Mouse (Mus musculus) limb, embryonic 12.5 days (tissue): ENCODE data around the gene Samsn1. TPM values are rescaled to one million over a fixed set of nuclear protein-coding genes. Genes with fewer than 3 reads are reported as not detected.

Experiments
- ATAC-seq: fragments of 200-750 bp; cut with Nextera tagmentation; 2 replicates; pipeline ENCODE4 v1.8.0; 2017; ENCODE audit warnings: low read depth, moderate TSS enrichment; ENCODE audit not compliant: insufficient number of reproducible peaks, insufficient read depth, low FRiP score, low TSS enrichment
- H3K27ac ChIP-seq: fragments of 300-500 bp; sonication (generic); 2 replicates; pipeline ENCODE4 v1.5.1; 2016; ENCODE audit warnings: mild to moderate bottlenecking, moderate library complexity
- H3K27me3 ChIP-seq: fragments of 300-500 bp; sonication (generic); 2 replicates; pipeline ENCODE4 v1.6.1; 2016; ENCODE audit warnings: mild to moderate bottlenecking, moderate library complexity
- H3K36me3 ChIP-seq: fragments of 300-500 bp; sonication (generic); 2 replicates; pipeline ENCODE4 v1.6.1; 2016; ENCODE audit warnings: mild to moderate bottlenecking, moderate library complexity
- H3K4me1 ChIP-seq: fragments of 300-500 bp; sonication (generic); replicated peaks from 2 replicates; pipeline ENCODE4 v1.6.1; 2016
- H3K4me2 ChIP-seq: fragments of 300-500 bp; sonication (generic); 2 replicates; pipeline ENCODE4 v1.6.1; 2016; ENCODE audit warnings: mild to moderate bottlenecking, moderate library complexity
- H3K4me3 ChIP-seq: fragments of 300-500 bp; sonication (generic); replicated peaks from 2 replicates; pipeline ENCODE4 v1.5.1; 2016; ENCODE audit warnings: mild to moderate bottlenecking
- H3K9ac ChIP-seq: fragments of 300-500 bp; sonication (generic); replicated peaks from 2 replicates; pipeline ENCODE4 v1.6.1; 2016; ENCODE audit warnings: mild to moderate bottlenecking, moderate library complexity
- H3K9me3 ChIP-seq: fragments of 300-500 bp; sonication (generic); 2 replicates; pipeline ENCODE4 v1.6.1; 2016; ENCODE audit warnings: mild to moderate bottlenecking, moderate library complexity
- WGBS: fragments of 180-500 bp; shearing (Covaris S2); methylation state at CpG from one replicate; pipeline ENCODE4 v1.1.7; 2016; 5-methylcytosine and 5-hydroxymethylcytosine counted together
- polyA plus RNA-seq: library from polyadenylated mRNA; unstranded; fragments of >200 nt; fragmentation: Nextera tagmentation; extraction: Ambion mirVana; gene quantifications from 2 replicates; pipeline ENCODE4 v1.2.1, GENCODE M21; 2016

Gene Samsn1
- polyA plus RNA-seq: 1.6 and 1.9 TPM in 2 replicates

DNA sequence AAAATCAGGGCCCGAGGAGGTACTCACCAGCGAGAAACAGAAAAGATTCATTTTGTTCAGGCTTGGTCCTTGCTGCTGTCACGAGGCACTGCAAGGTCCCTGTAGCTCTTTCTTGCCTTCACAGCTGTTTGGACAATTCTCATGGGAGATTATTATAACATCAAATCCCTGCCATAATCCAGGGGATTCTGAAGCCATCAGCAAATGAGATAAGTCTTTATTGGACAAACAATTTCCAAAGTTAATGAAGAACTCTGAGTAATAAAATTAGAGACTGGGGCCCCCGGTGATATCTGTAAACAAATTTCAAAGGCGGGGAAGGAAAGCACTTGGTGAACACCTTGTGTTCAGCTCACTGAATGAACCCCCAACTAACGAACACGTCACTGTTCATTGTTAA lies at the start of gene Samsn1:
Gene Samsn1 (minus strand): TSS at position 101 of the 400 bp plus-strand sequence.
- 62% methylated on average over 7 of the region's 7 CpGs for WGBS
- H3K4me3 ChIP-seq: no peak within 1 kb of the TSS
- H3K27me3 ChIP-seq: no peaks in the 10 kb centered on the region
- H3K27ac ChIP-seq: no peak within 1 kb of the TSS
- H3K36me3 ChIP-seq: no peaks in the 10 kb centered on the region
- no peak for ATAC-seq
- no peak within 1 kb of the TSS for H3K9ac ChIP-seq
- H3K4me2 ChIP-seq: no peak within 1 kb of the TSS
- H3K9me3 ChIP-seq: no peaks in the 10 kb centered on the region
- H3K4me1 ChIP-seq: no peaks in the 10 kb centered on the region

DNA sequence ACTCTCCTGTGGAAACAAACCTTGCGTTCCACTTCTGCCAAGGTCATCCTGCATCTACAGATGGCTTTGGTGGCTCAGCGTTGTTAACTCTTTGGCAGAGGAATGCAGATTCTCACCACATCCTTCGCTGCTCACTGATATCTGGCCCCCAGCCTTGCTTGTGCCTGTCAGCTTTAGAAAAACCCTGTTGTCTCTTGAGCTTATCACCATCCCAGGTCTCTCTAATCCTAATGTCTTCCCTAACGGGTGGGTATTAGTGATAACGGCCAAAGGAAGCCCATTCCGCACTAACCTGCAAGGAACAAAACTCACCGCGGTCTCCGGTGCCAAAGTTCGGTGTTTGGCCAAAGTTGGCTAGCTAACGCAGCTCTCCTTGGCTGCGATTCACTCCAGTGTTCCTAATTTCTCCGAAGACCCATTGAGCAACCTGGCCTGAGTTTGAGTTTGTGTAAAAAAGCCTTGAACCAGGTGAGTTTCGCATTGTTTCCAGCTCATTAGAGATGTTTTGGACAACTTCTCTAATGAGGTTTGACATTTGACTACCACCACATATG lies 44.1 kb upstream of the Samsn1 start:
- Histone ChIP-seq H3K27me3 (no peaks in the 10 kb centered on the region), H3K4me2 (no peak overlapping the region), H3K27ac (no peak overlapping the region), H3K4me3 (no peak overlapping the region), H3K9ac (no peak overlapping the region), H3K9me3 (0 out of 2 replicates have a peak, but pooled peaks cover 3% of the 10 kb centered on the region), H3K4me1 (no peaks in the 10 kb centered on the region), H3K36me3 (no peaks in the 10 kb centered on the region)
- ATAC-seq: no peak
- WGBS: 94% methylated on average over 14 of the region's 14 CpGs

DNA sequence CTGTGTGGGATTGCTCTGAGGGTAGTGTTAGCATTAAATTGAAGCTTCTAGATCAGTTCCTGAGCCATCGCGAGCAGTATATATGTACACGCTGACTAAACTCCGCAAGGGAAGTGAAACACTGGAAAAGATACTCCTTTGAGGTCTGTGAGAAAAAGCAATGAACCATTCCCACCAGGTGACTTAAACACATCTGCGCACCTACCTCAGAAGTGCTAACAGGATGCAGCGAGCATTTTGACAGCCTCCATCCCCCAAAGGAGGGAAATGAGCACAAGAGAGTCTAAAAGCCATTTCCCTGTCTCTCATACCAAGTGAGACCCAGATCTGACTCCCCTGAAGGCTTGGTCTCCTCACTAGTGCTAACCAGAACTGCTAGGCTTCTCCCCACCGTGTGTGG lies 32.9 kb upstream of the Samsn1 start:
- no peaks in the 10 kb centered on the region for H3K36me3 ChIP-seq
- no peak overlapping the region for H3K27ac ChIP-seq
- H3K4me3 ChIP-seq: no peak overlapping the region
- H3K9me3 ChIP-seq: 0 out of 2 replicates have a peak, but pooled peaks cover 3% of the 10 kb centered on the region
- ATAC-seq: no peak
- H3K9ac ChIP-seq: no peak overlapping the region
- WGBS: 96% methylated on average over 7 of the region's 7 CpGs
- H3K27me3 ChIP-seq: no peaks in the 10 kb centered on the region
- no peak overlapping the region for H3K4me2 ChIP-seq
- peaks cover 7% of the 10 kb centered on the region; the same call in 1 of the 2 replicates for H3K4me1 ChIP-seq

DNA sequence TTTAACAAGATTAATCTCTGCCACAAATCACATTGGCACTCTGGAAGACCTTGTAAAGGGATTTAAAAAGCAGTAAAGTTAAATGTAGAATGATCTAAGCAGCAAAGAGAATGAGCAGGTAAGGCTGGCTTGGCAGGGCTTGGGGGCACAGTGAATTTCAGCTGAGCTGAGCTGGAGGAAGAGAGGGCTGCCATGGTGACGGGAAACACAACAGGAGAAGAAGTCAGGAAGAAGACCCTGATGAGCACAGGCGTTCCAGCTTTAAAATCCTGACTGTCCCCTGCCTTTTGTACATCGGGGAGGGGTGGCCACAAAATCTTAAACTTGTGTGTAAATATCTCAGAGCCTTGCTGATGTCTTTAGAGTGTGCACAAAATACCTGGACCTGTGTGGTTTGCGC lies 32.0 kb upstream of the Samsn1 start:
- Histone ChIP-seq H3K27ac (no peak overlapping the region), H3K27me3 (no peaks in the 10 kb centered on the region), H3K9ac (no peak overlapping the region), H3K36me3 (no peaks in the 10 kb centered on the region), H3K4me2 (no peak overlapping the region), H3K4me1 (peaks cover 7% of the 10 kb centered on the region; the same call in 1 of the 2 replicates), H3K9me3 (0 out of 2 replicates have a peak, but pooled peaks cover 3% of the 10 kb centered on the region), H3K4me3 (no peak overlapping the region)
- no peak for ATAC-seq
- WGBS: 70% methylated on average over 4 of the region's 4 CpGs

DNA sequence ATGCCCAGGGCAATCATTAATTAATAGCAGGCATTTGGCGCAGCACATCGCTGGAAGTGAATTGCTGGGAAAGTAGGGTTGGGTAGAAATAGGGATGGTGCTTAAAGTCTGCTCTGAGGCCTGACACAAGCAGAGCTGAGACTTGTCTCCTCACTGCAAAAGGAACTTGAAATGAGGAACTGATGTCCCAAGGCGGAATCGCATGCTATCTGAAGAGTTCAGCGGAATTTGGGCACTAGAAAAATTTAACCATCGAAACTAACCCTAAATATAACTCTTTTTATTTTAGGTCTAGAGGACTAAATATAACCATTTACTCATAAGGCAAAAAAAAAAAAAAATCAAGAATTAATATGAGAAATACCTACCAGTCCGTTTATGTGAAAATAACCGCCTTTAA lies 31.5 kb upstream of the Samsn1 start:
- Histone ChIP-seq H3K4me1 (peaks cover 7% of the 10 kb centered on the region; the same call in 1 of the 2 replicates), H3K27me3 (no peaks in the 10 kb centered on the region), H3K4me3 (no peak overlapping the region), H3K36me3 (no peaks in the 10 kb centered on the region), H3K9ac (no peak overlapping the region), H3K4me2 (no peak overlapping the region), H3K9me3 (0 out of 2 replicates have a peak, but pooled peaks cover 3% of the 10 kb centered on the region), H3K27ac (no peak overlapping the region)
- 74% methylated on average over 8 of the region's 8 CpGs for WGBS
- ATAC-seq: no peak

DNA sequence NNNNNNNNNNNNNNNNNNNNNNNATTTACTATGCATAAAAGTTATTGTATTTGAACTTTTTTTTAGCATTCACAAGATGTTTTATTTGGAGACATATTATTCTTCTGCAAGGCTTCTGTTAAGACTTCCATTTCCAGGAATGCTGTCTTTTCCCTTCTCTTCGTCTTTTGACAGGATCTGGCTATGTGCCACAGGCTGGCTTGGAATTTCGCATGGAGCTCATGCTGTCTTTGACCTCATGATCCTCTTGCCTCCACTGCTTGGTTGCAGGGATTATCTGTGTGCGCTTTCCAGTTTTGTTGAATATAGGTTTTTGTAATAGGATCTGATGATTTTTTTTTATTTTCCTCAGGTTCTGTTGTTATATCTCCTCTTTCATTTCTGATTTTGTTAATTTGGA lies 25.0 kb upstream of the Samsn1 start:
- Histone ChIP-seq H3K27me3 (no peaks in the 10 kb centered on the region), H3K4me3 (no peak overlapping the region), H3K27ac (no peak overlapping the region), H3K9me3 (no peaks in the 10 kb centered on the region), H3K4me1 (no peaks in the 10 kb centered on the region), H3K4me2 (no peak overlapping the region), H3K9ac (no peak overlapping the region), H3K36me3 (no peaks in the 10 kb centered on the region)
- 83% methylated on average over 3 of the region's 3 CpGs for WGBS
- no peak for ATAC-seq

DNA sequence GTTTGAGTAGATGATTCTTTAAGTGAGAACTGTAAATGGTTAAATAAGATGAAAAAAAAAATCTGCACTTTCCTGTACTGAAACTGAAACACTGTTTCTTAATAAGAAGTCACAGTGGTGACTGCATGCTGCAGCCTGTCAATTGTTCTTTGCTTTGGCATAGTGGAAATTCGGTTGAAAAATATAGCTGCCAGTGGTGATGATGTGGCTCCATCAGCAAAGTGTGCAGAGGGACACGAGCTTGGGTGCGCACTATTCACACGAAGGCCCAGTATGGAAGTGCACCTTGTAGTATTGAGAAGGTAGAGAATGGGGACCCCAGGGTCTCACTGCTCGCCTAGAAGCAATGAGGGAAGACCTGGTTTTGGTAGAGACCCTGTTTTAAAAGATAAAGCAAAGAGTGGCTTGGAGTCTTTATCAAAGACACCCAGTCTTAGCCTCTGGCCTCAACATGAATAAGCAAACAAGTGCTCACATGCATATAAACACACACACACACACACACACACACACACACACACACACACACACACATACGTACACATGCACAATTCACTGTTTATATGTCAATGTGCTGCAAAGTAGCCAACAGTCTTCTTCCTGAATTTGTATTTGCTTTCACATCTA lies 18.4 kb upstream of the Samsn1 start:
- H3K9ac ChIP-seq: no peak overlapping the region
- H3K27ac ChIP-seq: no peak overlapping the region
- no peaks in the 10 kb centered on the region for H3K36me3 ChIP-seq
- H3K9me3 ChIP-seq: no peaks in the 10 kb centered on the region
- H3K4me3 ChIP-seq: no peak overlapping the region
- no peaks in the 10 kb centered on the region for H3K4me1 ChIP-seq
- H3K27me3 ChIP-seq: no peaks in the 10 kb centered on the region
- no peak for ATAC-seq
- 81% methylated on average over 6 of the region's 6 CpGs for WGBS
- no peak overlapping the region for H3K4me2 ChIP-seq

DNA sequence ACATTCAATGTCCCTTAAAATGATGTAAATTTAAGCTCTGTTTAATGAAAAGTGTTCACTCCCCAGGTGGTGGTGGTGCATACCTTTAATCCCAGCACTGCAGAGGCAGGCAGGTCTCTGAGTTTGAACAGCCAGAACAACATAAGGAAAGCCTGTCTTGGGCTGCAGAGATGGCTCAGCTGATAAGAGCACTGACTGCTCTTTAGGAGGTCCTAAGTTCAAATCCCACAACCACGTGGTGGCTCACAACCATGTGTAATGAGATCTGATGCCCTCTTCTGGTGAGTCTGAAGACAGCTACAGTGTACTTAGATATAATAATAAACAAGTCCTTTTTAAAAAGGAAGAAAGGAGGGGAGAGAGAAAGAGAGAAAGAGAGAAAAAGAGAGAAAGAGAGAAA lies 2.9 kb downstream of the Samsn1 start:
- H3K4me1 ChIP-seq: no peaks in the 10 kb centered on the region
- ATAC-seq: no peak
- H3K27me3 ChIP-seq: no peaks in the 10 kb centered on the region
- WGBS: 52% methylated on average over 1 of the region's 1 CpGs
- no peak overlapping the region for H3K4me2 ChIP-seq
- H3K9me3 ChIP-seq: no peaks in the 10 kb centered on the region
- no peak overlapping the region for H3K9ac ChIP-seq
- H3K4me3 ChIP-seq: no peak overlapping the region
- no peak overlapping the region for H3K27ac ChIP-seq
- H3K36me3 ChIP-seq: no peaks in the 10 kb centered on the region

DNA sequence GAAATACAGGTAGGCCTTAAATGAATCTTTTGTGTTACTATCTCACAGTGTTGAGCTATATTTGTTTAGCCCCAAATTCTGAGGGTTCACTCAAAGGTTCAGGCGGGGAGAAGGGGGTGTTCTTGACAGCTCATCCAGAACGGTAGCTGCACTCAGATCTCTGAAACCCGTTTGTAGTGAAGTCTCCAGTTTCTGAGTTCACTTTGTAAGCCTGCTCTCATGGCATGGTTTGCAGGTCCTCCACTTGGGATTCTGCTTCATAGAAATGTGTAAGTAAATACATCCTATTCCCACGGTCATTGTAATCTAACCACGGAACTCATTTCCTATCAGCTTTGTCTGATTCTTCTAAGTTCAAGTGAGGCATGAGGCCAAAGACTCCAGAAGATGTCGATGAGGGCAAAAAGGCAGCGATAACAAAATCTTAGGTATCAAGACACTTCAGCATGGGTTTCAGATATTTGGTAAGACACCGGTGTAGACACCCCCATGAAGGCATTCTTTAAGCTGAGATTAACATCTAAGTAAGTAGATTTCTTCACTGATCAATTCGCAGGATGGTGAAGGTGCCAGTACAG lies 18.2 kb downstream of the Samsn1 start:
- 91% methylated on average over 9 of the region's 9 CpGs for WGBS
- H3K4me2 ChIP-seq: no peak overlapping the region
- H3K27ac ChIP-seq: no peak overlapping the region
- H3K27me3 ChIP-seq: no peaks in the 10 kb centered on the region
- H3K36me3 ChIP-seq: no peaks in the 10 kb centered on the region
- no peak overlapping the region for H3K9ac ChIP-seq
- H3K4me3 ChIP-seq: no peak overlapping the region
- no peaks in the 10 kb centered on the region for H3K4me1 ChIP-seq
- no peak for ATAC-seq
- H3K9me3 ChIP-seq: no peaks in the 10 kb centered on the region

DNA sequence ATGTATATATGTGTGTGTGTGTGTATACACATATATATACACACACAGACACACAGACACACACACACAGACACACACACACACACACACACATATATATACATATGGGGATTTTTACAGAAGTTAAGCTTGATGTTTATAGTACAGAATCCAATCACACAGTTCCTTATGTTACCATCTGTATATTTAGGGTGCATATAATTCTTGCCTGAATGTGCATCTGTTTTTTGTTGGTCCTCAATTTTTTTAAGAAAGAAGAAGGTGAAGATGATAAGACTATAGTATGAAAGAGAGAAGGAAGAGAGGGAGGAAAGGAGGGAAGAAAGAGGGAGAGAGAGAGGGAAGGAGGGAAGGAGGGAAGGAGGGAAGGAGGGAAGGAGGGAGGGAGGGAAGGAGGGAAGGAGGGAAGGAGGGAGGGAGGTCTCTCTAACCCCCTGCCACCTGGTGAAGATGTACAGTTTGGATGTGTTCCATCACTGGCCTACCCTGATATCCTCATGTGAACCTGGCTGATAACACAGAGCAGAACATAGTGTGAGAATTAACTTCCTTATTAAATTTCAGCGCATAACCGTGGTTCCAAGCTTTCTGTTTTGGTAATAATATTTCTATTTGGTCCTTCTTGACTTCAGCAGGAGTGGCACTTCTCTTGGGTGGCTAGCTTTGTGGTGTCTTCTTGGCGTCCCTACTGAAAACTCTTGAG lies 19.1 kb downstream of the Samsn1 start:
- H3K4me3 ChIP-seq: no peak overlapping the region
- H3K27me3 ChIP-seq: no peaks in the 10 kb centered on the region
- ATAC-seq: no peak
- no peak overlapping the region for H3K27ac ChIP-seq
- H3K36me3 ChIP-seq: no peaks in the 10 kb centered on the region
- no peak overlapping the region for H3K9ac ChIP-seq
- no peaks in the 10 kb centered on the region for H3K4me1 ChIP-seq
- WGBS: 93% methylated on average over 3 of the region's 3 CpGs
- no peak overlapping the region for H3K4me2 ChIP-seq
- H3K9me3 ChIP-seq: no peaks in the 10 kb centered on the region

DNA sequence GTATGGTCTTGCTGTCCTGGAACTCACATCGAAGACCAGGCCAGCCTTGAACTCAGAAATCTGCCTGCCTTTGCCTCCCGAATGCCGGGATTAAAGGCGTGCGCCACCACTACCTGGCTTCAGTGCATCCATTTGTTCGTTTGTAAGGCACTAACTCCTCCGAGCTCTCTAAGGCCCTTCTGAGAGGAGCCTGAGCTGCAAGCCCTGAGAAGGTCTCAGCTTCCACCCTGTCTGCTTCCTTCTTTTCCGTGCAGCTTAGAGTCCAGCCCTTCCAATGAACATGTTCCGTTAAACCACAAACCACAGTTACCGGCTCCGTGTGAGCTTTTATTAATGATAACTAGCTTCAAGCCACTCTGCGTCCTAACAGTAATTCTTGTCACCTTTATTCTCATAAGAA lies 19.8 kb downstream of the Samsn1 start:
- ATAC-seq: no peak
- Histone ChIP-seq H3K36me3 (no peaks in the 10 kb centered on the region), H3K4me1 (no peaks in the 10 kb centered on the region), H3K27me3 (no peaks in the 10 kb centered on the region), H3K27ac (no peak overlapping the region), H3K4me2 (no peak overlapping the region), H3K9me3 (no peaks in the 10 kb centered on the region), H3K9ac (no peak overlapping the region), H3K4me3 (no peak overlapping the region)
- 74% methylated on average over 12 of the region's 12 CpGs for WGBS
